Mouse (Mus musculus): ENCODE data around the gene 4930564D02Rik.

Gene 4930564D02Rik

DNA sequence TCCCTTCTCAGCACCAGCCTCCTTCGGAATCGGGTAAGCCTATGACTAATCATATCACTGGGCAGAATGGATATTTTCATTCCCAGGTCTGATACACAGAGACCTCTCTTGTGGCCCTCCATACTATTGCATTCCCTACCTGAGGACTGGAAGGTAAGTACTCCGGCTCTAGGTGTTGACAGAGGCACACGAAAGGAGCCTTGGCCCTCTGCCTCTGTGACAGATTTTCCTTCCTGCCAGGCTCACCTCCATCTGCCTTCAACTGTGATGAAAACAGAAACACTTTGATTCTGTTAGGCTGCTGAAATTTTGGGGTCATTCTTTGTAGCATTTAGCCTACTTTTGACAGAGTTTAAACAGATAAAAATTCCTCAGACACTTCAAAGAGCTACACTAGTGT, 47.2 kb downstream of the 4930564D02Rik start:
- no peak for DNase-seq (ENCODE audit: low spot score in 2 of 2)

DNA sequence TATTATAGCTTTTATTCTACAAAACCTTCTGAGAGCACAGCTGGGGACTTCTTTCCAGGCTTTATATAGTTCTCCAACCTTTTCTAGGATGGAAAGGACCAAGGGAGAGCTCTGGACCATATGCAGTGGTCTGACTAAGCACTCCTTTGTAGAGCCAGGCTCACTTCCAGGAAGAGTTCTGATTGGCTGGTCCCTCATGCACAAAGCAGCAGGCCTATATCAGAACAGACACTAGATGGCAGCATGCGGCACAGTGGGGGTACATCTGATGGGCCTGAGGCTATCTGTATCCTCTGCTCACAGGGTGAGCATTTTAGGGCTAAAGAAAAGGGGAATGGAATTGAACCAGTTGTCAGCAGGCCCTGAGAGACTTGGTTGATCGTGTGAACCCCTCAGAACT, 47.6 kb downstream of the 4930564D02Rik start:
- peak; percentile 78 to 84 for DNase-seq (ENCODE audit: low spot score in 2 of 2)

DNA sequence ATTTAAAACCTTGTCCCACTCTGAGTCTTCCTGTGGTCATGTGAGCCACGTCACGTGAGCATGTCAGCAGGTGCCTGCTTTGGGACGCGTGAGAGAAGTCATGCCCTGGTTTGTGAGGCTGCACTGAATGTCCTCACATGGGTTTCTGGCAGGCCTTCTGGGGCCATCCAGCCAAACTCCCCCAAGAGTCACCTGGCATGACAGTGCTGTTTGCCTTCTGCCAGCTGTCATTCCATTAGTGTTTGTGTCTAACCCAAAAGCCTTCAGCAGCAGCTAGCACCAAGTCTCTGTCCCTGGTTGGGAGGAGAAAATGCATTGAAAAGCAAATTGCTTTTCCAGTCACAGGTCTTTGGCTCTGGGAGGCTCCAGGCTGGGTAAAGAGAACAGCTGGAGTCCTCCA, 50.0 kb downstream of the 4930564D02Rik start:
- no peak for DNase-seq (ENCODE audit: low spot score in 2 of 2)

DNA sequence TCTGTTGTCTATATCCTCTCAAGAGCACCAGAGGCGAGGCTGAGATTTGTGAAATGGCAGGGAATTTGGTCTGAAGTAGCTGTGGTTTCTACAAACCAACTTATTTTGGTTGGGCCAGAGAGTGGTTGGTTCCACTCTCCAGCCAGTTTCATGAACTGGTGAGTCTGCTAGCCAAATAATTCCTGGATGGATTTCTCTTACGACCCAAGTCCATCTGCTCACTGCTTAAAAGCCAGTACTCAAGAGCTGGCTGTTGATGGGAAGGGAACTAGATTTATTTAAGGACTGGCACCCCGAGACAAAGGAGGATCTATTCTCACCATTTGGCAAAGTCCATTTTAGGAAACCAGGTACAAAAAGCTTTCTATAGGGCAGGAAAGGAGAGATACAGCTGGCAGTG, 57.1 kb downstream of the 4930564D02Rik start:
- no peak for DNase-seq (ENCODE audit: low spot score in 2 of 2)

DNA sequence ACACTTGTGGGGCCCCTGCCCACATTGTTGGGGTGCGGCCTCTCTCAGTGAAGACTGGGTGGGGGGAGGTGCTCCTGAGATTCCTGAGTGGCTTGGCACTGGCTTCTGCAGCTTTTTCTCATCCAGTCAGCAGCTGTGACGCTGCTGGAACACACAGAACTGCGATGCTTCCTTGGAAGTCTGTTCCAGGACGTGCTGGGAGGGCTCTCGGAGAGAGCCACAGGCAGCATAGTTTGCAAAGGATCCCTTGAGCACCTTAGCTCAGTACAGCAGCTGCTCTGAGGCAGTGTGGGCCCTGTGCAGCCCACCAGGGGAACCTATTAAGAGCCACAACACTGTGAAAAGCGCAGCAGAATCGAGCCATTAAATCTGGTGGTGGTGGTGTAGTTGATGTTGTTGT, 61.2 kb downstream of the 4930564D02Rik start:
- DNase-seq (ENCODE audit: low spot score in 2 of 2), result peak in 1 of 2 experiments; percentile 41

Measured in right cerebral cortex, postnatal 10 days (tissue).